Mouse (Mus musculus): ENCODE data around the gene Cradd.

- TF ChIP-seq POLR2A (IDR thresholded peaks at IDR 0.05; ENCODE audit: control insufficient read depth, low read depth, low read length) (no peak), CTCF (IDR thresholded peaks at IDR 0.05; ENCODE audit: control insufficient read depth, insufficient read depth, insufficient replicate concordance, low read depth, low read length) (no peak)
Measured at GRCm38 (mm10) chr10:95310688-95311441, 13.1 kb downstream of the Cradd start.

All from testis, adult 2 months (tissue).